Mouse (Mus musculus) cerebellum, adult 2 months (tissue): ENCODE results near the gene Tpbgl. TPM values are rescaled to one million over a fixed set of nuclear protein-coding genes. Genes with fewer than 3 reads are reported as not detected.

ENCODE experiments used
- DNase-seq, 2 experiments: peaks; one replicate each; pipeline ENCODE4 v3.0.0; 2021
- H3K27ac ChIP-seq: fragments of 200-500 bp; 2 replicates; pipeline ENCODE4 v1.5.1; 2012; ENCODE audit warnings: low read length, control low read depth, inconsistent platforms; ENCODE audit not compliant: insufficient read depth
- H3K27me3 ChIP-seq: fragments of 200-500 bp; 2 replicates; pipeline ENCODE4 v1.6.1; 2012; ENCODE audit warnings: inconsistent platforms, mild to moderate bottlenecking, low read length, moderate library complexity; ENCODE audit not compliant: control insufficient read depth, insufficient read depth
- H3K4me1 ChIP-seq: fragments of 200-500 bp; 2 replicates; pipeline ENCODE4 v1.6.1; 2011; ENCODE audit warnings: low read length; ENCODE audit not compliant: control insufficient read depth, insufficient read depth
- H3K4me3 ChIP-seq: fragments of 200-500 bp; replicated peaks from 2 replicates; pipeline ENCODE3; 2011; ENCODE audit warnings: mild to moderate bottlenecking, low read depth, low read length, control low read depth; ENCODE audit not compliant: insufficient read depth
- CTCF ChIP-seq: fragments of 200-500 bp; IDR thresholded peaks from 2 replicates; pipeline ENCODE4 v1.5.1; 2011; ENCODE audit warnings: low read depth, mild to moderate bottlenecking, control low read depth, low read length, moderate library complexity, borderline replicate concordance; ENCODE audit not compliant: insufficient read depth
- POLR2A ChIP-seq: fragments of 200-500 bp; IDR thresholded peaks from 2 replicates; pipeline ENCODE4 v1.6.1; 2011; ENCODE audit warnings: low read length, control low read depth, borderline replicate concordance; ENCODE audit not compliant: insufficient read depth
- WGBS: fragments of 180-500 bp; shearing (Covaris S2); methylation state at CpG from one replicate; pipeline ENCODE4 v1.1.7; 2018; 5-methylcytosine and 5-hydroxymethylcytosine counted together
- polyA plus RNA-seq: library from polyadenylated mRNA; depleted of rRNA; stranded (reverse); fragments of >200 nt; gene quantifications from 2 replicates; pipeline ENCODE4 v1.2.3, GENCODE M21; 2012

Gene Tpbgl
- polyA plus RNA-seq, 1 experiment, result 4.8 TPM

DNA sequence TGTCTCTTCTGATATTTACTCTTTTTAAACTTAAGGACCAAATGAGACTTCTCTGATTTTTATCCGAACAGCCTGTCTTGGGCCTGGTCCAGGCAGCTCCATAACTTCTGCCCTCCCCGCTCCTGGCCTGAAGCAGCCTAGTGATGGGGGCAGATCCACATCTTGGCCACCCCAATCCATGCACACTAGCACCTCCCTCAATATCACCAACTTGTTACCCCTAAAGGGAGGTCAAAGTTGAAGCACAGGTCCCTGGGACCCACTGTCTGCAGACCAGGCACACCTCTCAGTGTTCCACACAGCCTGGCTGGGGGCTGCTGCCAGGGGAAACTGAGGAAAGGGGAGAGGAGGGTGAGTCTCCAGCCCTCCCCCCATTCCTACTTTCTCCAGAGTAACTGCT, 21.8 kb downstream of the Tpbgl start:
- H3K4me1 ChIP-seq, result no peaks in the 10 kb centered on the region
- no peak overlapping the region for H3K4me3 ChIP-seq
- H3K27ac ChIP-seq, result no peak overlapping the region
- no peak for DNase-seq
- no peak for TF ChIP-seq POLR2A
- TF ChIP-seq CTCF, result no peak
- no peaks in the 10 kb centered on the region for H3K27me3 ChIP-seq
- 79% methylated on average over 2 of the region's 2 CpGs for WGBS

DNA sequence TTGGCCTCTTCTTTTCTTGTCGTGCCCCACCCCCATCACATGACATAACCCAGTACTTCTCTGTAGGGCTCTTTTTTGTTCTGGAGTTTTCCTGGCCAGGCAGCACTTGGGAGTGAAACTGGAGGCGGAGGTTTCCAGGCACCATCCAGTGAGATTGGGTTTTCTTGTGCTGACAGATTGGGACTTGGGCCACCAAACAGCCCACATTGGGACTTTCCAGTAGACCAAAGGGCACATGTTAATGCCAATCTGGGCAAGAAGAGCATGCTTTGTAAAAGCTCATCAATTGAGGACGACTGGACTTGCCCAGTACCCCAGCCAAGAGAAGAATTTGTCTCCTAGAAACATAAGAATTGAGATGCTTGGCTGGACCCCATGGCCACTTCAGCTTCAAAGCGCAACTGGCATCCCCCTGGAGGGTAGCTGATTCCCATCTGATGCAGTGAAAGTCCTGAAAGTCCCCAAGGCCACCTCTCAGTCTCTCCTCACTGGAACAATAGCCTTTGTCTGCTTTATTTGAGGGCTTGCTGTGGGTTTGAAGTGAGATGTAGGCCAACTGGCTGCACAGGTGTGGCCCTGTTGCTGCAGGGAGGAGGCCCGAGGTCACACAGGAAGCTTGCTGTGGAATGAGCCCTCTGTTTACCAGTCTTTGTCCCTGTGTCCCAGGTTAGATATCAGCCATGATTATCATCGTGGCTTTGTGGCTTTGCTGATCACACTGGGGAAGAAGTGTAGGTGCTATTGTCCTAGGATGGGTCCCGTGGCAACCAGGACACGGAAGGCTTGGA, 22.8 kb downstream of the Tpbgl start:
- H3K27ac ChIP-seq, result peak overlapping the region; percentile 17; the same call in 1 of the 2 replicates
- H3K4me1 ChIP-seq, result no peaks in the 10 kb centered on the region
- peak in 1 of 2 experiments; percentile 33 for DNase-seq
- no peaks in the 10 kb centered on the region for H3K27me3 ChIP-seq
- no peak overlapping the region for H3K4me3 ChIP-seq
- WGBS, result 48% methylated on average over 8 of the region's 8 CpGs
- TF ChIP-seq CTCF (no peak), POLR2A (no peak)

DNA sequence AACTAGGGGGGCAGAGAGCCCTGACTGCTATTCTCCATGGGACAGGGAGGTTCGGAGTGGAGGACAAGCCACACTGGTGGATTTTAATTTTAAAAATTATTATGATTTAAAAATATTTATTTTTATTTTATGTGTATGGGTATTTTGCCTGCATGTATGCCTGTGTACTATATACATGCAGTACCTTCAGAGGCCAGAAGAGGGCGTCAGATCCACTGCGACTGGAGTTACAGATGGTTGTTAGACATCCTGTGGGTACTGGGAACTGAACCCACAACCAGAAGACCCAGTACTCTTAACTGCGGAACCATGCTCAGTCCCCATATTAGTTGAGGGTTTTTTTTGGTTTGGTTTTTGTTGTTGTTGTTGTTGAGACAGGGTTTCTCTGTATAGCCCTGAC, 28.2 kb downstream of the Tpbgl start:
- 76% methylated on average over 4 of the region's 4 CpGs for WGBS

DNA sequence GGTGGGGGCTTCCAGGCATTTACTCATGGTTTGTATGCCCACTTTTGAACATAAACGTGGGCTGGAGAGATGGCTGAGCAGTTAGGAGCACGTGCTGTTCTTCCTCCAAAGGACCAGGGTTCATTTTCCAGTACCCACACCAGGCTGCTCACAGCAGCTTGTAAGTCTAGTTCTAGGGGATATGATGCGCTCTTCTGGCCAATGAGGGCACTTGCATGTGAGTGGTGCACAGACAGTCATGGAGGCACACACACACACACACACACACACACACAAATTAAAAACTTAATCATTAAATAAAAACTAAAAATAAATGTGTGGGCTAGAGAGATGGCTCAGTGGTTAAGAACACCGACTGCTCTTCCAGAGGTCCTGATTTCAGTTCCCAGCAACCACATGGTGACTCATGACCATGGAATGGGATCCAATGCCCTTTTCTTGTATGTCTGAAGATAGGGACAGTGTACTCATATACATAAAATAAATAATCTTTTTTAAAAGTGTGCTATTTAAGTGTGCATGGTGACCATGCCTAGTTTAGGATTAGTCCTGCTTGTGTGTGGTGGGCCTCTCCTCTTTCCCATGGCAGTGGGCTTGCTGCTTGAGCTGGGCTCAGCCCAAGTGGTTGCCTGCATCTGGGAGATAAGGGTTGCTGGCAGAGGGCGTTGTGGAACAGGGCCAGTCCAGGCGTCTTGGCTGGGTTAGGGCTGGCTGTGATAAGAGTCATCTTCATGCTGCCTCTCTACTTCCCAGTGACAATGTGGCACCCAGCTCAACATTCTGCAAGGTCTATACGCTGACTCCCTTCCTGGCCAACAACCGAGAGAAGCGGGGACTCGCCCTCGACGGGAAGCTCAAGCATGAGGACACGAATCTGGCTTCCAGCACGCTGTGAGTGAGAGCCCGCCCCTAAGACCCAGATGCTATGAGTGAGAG, 32.8 kb downstream of the Tpbgl start:
- Histone ChIP-seq H3K4me1 (no peaks in the 10 kb centered on the region), H3K27ac (no peak overlapping the region), H3K4me3 (no peak overlapping the region), H3K27me3 (no peaks in the 10 kb centered on the region)
- TF ChIP-seq POLR2A (no peak), CTCF (no peak)
- 58% methylated on average over 15 of the region's 15 CpGs for WGBS
- DNase-seq, result no peak

More for the DNA sequence above, 28.2 kb downstream of the Tpbgl start:
- TF ChIP-seq POLR2A, result no peak
- peak; percentile 31; the same call in 1 of the 2 replicates for TF ChIP-seq CTCF
- H3K27me3 ChIP-seq, result no peaks in the 10 kb centered on the region
- no peak overlapping the region for H3K27ac ChIP-seq
- no peak for DNase-seq
- no peak overlapping the region for H3K4me3 ChIP-seq
- no peaks in the 10 kb centered on the region for H3K4me1 ChIP-seq

DNA sequence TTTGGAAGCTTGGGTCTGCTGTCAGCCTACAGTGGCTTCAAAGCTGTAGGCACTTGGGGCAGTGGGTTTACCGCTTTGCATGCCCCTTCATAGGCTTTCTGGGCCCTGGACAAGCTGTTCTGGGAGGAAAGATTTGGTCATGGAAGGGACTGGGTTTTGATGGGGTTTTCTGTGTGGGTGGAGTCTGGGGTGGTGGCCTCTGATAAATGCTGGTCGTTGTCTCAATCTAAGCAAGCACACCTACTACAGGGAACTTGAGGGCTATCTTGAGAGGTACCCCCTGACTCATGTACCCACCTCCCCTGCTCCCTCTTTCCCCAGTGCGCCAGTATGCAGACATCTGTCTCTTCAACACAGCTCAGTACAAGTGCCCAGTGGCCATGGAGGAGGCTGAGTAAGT, 34.2 kb downstream of the Tpbgl start:
- Histone ChIP-seq H3K27me3 (no peaks in the 10 kb centered on the region), H3K27ac (no peak overlapping the region), H3K4me1 (no peaks in the 10 kb centered on the region), H3K4me3 (no peak overlapping the region)
- DNase-seq, result no peak
- WGBS, result 100% methylated on average over 3 of the region's 3 CpGs
- TF ChIP-seq CTCF (no peak), POLR2A (no peak)

DNA sequence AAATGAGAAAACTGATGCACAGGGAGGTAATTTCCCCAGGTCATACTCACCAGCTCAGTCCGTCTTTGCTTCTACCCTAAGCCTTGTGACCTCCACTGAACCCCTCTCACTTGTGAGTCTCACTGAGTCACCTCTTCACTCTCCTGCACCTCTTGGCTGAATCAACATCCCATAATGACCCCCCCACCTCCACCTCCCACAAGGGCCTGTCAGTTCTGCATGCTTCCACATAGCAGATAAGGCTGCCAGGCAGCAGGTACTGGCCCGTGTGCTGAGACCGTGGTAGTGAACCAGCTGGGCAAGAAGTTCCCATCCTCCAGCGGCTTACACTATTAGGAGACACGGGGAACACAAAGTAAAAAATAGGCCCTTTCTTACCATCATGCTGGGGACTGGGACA, 36.3 kb downstream of the Tpbgl start:
- Histone ChIP-seq H3K27me3 (no peaks in the 10 kb centered on the region), H3K4me1 (no peaks in the 10 kb centered on the region), H3K27ac (no peak overlapping the region), H3K4me3 (no peak overlapping the region)
- 53% methylated on average over 5 of the region's 5 CpGs for WGBS
- DNase-seq, result no peak
- no peak for TF ChIP-seq CTCF
- TF ChIP-seq POLR2A, result no peak

DNA sequence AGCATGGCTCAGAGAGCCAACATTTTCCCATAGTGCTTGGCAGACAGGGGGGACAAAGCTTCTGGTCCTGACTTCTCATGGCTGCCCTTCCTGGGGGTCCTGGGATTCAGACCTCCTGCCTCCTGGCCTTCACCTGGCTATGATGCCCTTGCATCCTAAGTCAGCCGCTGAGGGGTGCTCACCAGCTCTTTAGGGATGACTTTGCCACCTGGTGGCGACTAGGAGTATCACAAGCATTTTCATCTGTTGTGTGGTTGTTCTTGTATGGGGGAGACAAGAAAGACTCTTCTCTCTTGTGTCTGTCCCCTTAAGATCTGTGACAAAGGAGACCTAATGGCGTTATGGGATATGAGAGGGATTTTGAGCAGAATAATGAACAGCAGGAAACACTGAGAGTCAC, 36.8 kb downstream of the Tpbgl start:
- Histone ChIP-seq H3K4me3 (no peak overlapping the region), H3K27me3 (no peaks in the 10 kb centered on the region), H3K4me1 (no peaks in the 10 kb centered on the region), H3K27ac (no peak overlapping the region)
- TF ChIP-seq CTCF, result peak; percentile 81
- TF ChIP-seq POLR2A, result no peak
- 6% methylated on average over 3 of the region's 3 CpGs for WGBS
- DNase-seq, result peak; percentile 70 to 83

DNA sequence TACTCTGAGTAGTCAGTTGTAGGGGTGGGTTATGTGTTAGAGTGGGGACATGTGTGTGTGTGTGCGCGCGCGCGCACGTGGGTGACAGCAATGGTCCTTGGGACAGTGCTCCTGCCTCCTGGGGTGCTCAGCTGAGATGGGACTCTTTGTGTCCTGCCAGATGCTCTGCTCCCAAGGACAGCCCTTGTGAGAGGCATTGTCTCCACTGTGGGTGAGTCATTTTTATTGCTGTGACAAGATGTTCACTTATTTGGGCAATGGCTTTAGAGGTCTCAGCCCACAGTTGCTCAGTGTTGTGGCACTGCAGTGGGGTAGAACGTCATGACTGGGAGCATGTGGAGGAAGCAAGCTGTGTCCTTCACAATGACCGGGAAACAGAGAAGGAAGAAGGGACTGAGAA, 40.9 kb downstream of the Tpbgl start:
- H3K27ac ChIP-seq, result peak overlapping the region; percentile 30; the same call in 1 of the 2 replicates

More for the DNA sequence above, 40.9 kb downstream of the Tpbgl start:
- TF ChIP-seq POLR2A (no peak), CTCF (no peak)
- no peak for DNase-seq
- Histone ChIP-seq H3K27me3 (no peaks in the 10 kb centered on the region), H3K4me3 (no peak overlapping the region), H3K4me1 (peaks cover 7% of the 10 kb centered on the region; the same call in 1 of the 2 replicates)
- WGBS, result 69% methylated on average over 8 of the region's 8 CpGs
